Mouse (Mus musculus) lung, adult 2 months (tissue): ENCODE results near the gene Bend7.

Experiments
- CTCF ChIP-seq: fragments of 200-500 bp; IDR thresholded peaks from 2 replicates; pipeline ENCODE4 v1.5.1; 2011; ENCODE audit warnings: mild to moderate bottlenecking, low read length, control low read depth; ENCODE audit not compliant: insufficient read depth
- POLR2A ChIP-seq: fragments of 200-500 bp; IDR thresholded peaks from 2 replicates; pipeline ENCODE4 v1.6.1; 2011; ENCODE audit warnings: low read depth, mild to moderate bottlenecking, control low read depth, low read length, borderline replicate concordance; ENCODE audit errors: extremely low read depth

GRCm38 (mm10) chr2:4736798-4737155 lies 19.1 kb downstream of the Bend7 start:
- TF ChIP-seq POLR2A (no peak), CTCF (no peak)
